Mouse (Mus musculus) olfactory bulb, adult 2 months (tissue): Measurements from ENCODE around the gene Trappc12.

Experiments used
- CTCF ChIP-seq: fragments of 200-500 bp; IDR thresholded peaks from 2 replicates; pipeline ENCODE4 v1.5.1; 2012; ENCODE audit warnings: low read depth, mild to moderate bottlenecking, low read length, moderate library complexity; ENCODE audit not compliant: insufficient read depth
- POLR2A ChIP-seq: fragments of 200-500 bp; IDR thresholded peaks from 2 replicates; pipeline ENCODE4 v1.6.1; 2012; ENCODE audit warnings: mild to moderate bottlenecking, low read depth, low read length, moderate library complexity; ENCODE audit not compliant: insufficient read depth

DNA sequence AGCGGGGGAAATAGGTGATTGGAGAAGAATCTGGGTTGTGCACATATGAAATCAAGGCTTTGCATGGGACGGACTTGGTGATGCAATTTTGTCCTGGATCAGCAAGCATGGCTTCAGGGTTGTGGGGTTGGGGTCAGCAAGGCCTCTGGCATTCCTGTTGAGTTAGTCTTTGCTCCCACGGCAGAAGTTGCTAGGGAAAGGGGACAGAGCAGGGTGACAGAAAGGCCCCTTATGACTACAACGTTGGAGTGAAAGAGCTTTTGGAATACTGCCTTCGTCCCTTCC, 74.4 kb downstream of the Trappc12 start:
- TF ChIP-seq CTCF (no peak), POLR2A (no peak)
